Mouse (Mus musculus) kidney, adult 2 months (tissue): ENCODE data around the gene AI464131.

Source experiments
- CTCF ChIP-seq: fragments of 200-500 bp; conservative IDR thresholded peaks from 2 replicates; pipeline ENCODE4 v1.5.1; 2011; ENCODE audit warnings: low read depth, mild to moderate bottlenecking, control low read depth, low read length, moderate library complexity, mixed read lengths; ENCODE audit not compliant: insufficient read depth, insufficient read length
- POLR2A ChIP-seq: fragments of 200-500 bp; IDR thresholded peaks from one replicate; pipeline ENCODE4 v1.6.1; 2011; ENCODE audit warnings: low read depth, low read length, control low read depth

GRCm38 (mm10) chr4:41479456-41479804 is 23.4 kb downstream of the AI464131 start:
- TF ChIP-seq POLR2A (no peak), CTCF (no peak)
